Mouse (Mus musculus) heart, postnatal 25 days (tissue): ENCODE measurements around the gene B4galt1. TPM values are rescaled to one million over a fixed set of nuclear protein-coding genes. Genes with fewer than 3 reads are reported as not detected.
A peak's percentile ranks its signal among the peaks of the same experiment; 100 is the strongest.

Source experiments
- DNase-seq: peaks from one replicate; pipeline ENCODE4 v3.0.0; 2022; ENCODE audit warnings: low spot score
- intact Hi-C: fragments of 180-260 bp; cut with DNase I; formaldehyde crosslinking; loops from one replicate; pipeline ENCODE4 v1.15.1; 2025
- total RNA-seq, 2 experiments: library from RNA; stranded (reverse); gene quantifications; 2 replicates each; pipeline ENCODE4 v1.2.3; 2021

The B4galt1 gene
- total RNA-seq, 2 experiments from 2014 or later: 58.2 to 70.4 TPM

- no peak for DNase-seq
- intact Hi-C loops: no loop called here
Measured at GRCm38 (mm10) chr4:40846143-40846931, 7.5 kb downstream of the B4galt1 start.

GRCm38 (mm10) chr4:40844811-40845751, 8.7 kb downstream of the B4galt1 start:
- intact Hi-C loops: no loop called here

GRCm38 (mm10) chr4:40844251-40844721, 9.5 kb downstream of the B4galt1 start:
- no peak for DNase-seq
- intact Hi-C loops: no loop called here

More at GRCm38 (mm10) chr4:40844811-40845751, 8.7 kb downstream of the B4galt1 start:
- DNase-seq: peak; percentile 73

- DNase-seq: no peak
- intact Hi-C loops: no loop called here
Measured at GRCm38 (mm10) chr4:40843726-40844125, 10.1 kb downstream of the B4galt1 start.

GRCm38 (mm10) chr4:40840448-40840847, 13.4 kb downstream of the B4galt1 start:
- no peak for DNase-seq
- intact Hi-C loops: no loop called here

GRCm38 (mm10) chr4:40839251-40839650, 14.6 kb downstream of the B4galt1 start:
- intact Hi-C loops: loop anchor here (5.0 kb wide), 1 partner anchor 42 kb away; no protein-coding TSS in a partner anchor
- no peak for DNase-seq

- intact Hi-C loops: loop anchor here (5.0 kb wide), 1 partner anchor 40 kb away; no protein-coding TSS in a partner anchor
- DNase-seq: no peak
Measured at GRCm38 (mm10) chr4:40837451-40838285, 16.1 kb downstream of the B4galt1 start.

GRCm38 (mm10) chr4:40837008-40837407, 16.8 kb downstream of the B4galt1 start:
- DNase-seq: no peak
- intact Hi-C loops: loop anchor here (5.0 kb wide), 1 partner anchor 40 kb away; no protein-coding TSS in a partner anchor

GRCm38 (mm10) chr4:40834872-40835271, 18.9 kb downstream of the B4galt1 start:
- intact Hi-C loops: loop anchor here (5.0 kb wide), 1 partner anchor 38 kb away; no protein-coding TSS in a partner anchor
- DNase-seq: no peak

- no peak for DNase-seq
- intact Hi-C loops: no loop called here
Measured at GRCm38 (mm10) chr4:40834232-40834786, 19.5 kb downstream of the B4galt1 start.

- DNase-seq: no peak
- intact Hi-C loops: loop anchor here (1.0 kb wide), 1 partner anchor 12 kb away; no protein-coding TSS in a partner anchor
Measured at GRCm38 (mm10) chr4:40833381-40834231, 20.2 kb downstream of the B4galt1 start.

GRCm38 (mm10) chr4:40830530-40830929, 23.3 kb downstream of the B4galt1 start:
- intact Hi-C loops: no loop called here
- no peak for DNase-seq

GRCm38 (mm10) chr4:40829654-40830400, 24.0 kb downstream of the B4galt1 start:
- DNase-seq: no peak
- intact Hi-C loops: no loop called here

- DNase-seq: peak; percentile 76
- intact Hi-C loops: no loop called here
Measured at GRCm38 (mm10) chr4:40828910-40829309, 24.9 kb downstream of the B4galt1 start.

GRCm38 (mm10) chr4:40827926-40828325, 25.9 kb downstream of the B4galt1 start:
- no peak for DNase-seq
- intact Hi-C loops: no loop called here

- DNase-seq: no peak
- intact Hi-C loops: no loop called here
Measured at GRCm38 (mm10) chr4:40826810-40827209, 27.0 kb downstream of the B4galt1 start.

GRCm38 (mm10) chr4:40825981-40826380, 27.8 kb downstream of the B4galt1 start:
- intact Hi-C loops: no loop called here
- DNase-seq: no peak
